Mouse (Mus musculus): ENCODE data around the gene Nfia.

DNA sequence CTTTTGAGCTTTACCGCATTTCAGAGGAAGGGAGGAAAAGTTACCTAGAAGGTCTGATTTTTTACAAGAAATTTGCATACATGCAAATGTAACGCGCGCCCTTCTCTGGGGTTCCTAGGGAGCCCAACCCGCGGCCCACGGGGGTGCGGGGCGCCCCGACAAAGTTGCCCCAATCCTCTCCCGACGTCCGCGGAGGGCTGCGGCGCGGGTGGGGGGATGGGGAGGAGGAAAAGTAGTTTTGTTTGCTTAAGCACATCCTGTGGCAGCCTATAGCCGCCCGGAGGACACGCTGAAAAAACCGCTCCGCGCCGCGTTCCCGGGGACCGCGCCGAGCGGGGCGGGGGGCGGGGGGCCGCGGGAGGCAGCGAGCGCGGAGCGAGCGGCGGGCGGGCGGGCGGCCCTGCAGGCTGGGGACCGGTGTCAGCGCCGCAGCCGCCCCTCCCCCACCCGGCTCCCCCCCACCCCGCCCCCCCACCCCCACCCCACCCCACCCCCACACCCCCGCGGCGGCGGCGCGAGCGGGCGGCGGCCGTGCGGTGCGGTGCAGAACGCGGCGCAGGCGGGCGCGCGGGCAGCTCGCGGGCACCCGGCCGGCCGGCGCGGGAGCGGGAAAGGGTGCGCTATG is 4.7 kb downstream of the Nfia start:
- TF ChIP-seq POLR2A (IDR thresholded peaks at IDR 0.05; ENCODE audit: borderline replicate concordance, extremely low read depth, low read depth, low read length) (no peak), CTCF (IDR thresholded peaks at IDR 0.05; ENCODE audit: insufficient read depth, low read length) (no peak)

Data from lung, adult 2 months (tissue).